Mouse (Mus musculus) lung, postnatal 36 days (tissue): ENCODE measurements around the gene Creld2.
"Not testable (repeated sequence)": the region's sequence is repeated elsewhere in the genome, so short reads cannot be mapped to it uniquely, and the experiment has no call there.

Experiments
- DNase-seq: peaks from one replicate; pipeline ENCODE4 v3.0.0; 2022; ENCODE audit warnings: mixed read lengths

The Creld2 gene

DNA sequence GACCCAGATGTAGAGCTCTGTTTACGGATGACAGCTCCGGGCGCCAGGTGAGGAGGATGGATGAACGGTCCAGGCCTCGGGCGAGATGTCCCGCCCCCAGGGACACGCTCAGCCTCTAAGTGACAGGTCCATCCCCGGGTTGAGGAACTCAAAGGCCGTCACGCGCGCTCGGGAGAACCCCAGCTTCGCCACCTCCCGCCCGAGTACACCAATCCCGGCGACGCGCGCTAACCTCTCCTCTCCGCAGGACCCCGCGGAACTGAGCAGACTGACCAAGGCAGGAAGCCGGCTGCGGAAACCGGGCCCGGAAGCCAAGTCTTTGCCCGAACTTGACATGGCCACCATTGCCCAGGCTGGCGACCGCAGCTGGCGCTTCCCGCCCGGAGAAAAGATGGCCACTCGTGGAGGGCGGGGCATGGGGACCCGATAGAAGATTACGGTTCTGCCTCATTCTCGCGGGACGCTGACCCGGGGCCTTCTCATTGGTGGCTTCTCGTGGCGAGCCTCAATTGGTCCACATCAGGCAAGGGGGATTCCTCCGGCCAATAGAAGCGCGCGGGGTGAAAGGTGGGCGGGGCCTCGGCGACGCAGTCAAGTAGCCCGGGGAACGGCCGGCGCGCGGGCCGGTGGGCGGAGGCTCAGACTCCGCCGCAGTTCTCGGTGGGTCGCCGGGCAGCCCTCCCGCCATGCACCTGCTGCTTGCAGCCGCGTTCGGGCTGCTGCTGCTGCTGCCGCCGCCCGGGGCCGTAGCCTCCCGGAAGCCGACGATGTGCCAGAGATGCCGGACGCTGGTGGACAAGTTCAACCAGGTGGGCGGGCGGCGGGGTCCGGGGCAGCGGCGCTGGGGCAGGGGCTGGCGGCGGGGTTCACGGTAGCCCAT lies at the start of gene Creld2, which contains the start of gene Alg12:
Creld2 (plus strand) TSS at position 621 of the 880 bp plus-strand sequence.
Alg12 (minus strand) TSS at position 293 of the 880 bp plus-strand sequence.
- peak; percentile 100 for DNase-seq

DNA sequence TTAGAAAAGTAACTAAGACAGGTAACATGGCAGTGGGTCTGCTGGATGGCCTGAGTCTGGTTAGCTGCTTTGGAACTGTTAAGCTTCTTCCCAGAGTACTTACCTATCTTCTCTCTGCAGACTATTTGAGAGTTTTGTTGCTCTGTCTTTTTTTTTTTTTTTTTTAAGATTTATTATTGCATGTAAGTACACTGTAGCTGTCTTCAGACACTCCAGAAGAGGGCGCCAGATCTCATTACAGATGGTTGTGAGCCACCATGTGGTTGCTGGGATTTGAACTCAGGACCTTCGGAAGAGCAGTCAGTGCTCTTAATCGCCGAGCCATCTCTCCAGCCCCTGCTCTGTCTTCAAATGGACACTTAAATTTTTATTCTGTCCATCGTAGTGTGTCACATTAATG lies 44.8 kb upstream of the Creld2 start:
- not testable (repeated sequence) for DNase-seq

GRCm38 (mm10) chr15:88792140-88792850 lies 27.2 kb upstream of the Creld2 start:
- DNase-seq = no peak

- not testable (repeated sequence) for DNase-seq
Measured at GRCm38 (mm10) chr15:88794729-88795128, 24.7 kb upstream of the Creld2 start.

DNA sequence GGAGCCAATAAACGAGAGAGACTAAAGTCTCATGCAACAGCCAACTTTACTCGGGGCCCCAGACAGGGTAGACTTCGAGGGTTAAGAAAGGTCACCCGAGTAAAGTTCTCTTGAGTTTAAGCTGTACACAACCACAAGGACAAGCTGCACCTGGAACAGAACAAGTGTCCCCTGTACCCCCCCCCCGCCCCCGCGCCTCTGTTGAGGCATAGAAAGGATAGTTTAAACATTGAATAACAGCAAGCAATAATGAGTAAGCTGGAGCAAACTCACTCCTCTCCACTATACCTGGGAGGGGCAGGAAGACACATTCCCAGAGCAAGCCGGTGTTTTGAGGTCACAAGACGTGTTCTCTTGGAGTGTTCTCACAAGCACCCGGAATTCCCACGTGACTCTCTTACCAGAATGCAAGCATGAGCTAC lies 19.5 kb upstream of the Creld2 start:
- DNase-seq = peak; percentile 90

DNA sequence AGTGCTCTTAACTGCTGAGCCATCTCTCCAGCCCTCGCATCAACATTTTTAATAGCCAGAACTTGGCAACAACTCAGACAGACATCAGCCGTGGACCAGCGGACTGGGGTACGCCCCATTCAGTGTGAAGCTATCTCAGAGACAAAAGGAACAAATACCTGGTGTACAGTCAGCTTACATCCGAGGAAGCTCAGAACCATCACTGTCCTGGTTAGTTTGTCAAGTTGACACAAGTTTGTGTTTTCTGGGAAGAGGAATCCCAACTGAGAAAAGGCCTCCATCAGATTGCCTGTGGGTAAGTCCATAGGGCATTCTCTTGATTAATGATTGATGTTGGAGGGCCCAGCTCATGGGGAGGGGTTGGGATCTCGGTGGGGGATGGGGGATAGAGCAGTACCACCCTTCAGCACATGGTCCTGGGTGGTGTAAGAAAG lies 18.5 kb upstream of the Creld2 start:
- no peak for DNase-seq

DNA sequence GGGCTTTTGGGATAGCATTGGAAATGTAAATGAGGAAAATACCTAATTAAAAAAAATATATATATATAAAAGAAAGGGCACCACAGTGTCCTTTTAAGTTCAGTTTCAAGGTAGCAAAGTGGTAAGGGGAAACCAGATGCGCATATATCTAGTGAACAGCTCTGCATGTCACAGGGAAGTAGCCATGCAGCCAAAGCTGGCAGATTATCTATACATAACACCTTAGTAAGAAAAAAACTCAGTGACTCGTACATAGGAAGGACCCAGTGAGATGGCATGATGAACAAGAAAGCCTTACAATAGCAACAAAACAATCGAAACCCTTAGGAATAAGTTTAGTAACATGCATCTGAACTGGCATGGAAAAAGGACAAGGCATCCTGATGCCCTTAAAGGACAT lies 17.5 kb upstream of the Creld2 start:
- no peak for DNase-seq

DNA sequence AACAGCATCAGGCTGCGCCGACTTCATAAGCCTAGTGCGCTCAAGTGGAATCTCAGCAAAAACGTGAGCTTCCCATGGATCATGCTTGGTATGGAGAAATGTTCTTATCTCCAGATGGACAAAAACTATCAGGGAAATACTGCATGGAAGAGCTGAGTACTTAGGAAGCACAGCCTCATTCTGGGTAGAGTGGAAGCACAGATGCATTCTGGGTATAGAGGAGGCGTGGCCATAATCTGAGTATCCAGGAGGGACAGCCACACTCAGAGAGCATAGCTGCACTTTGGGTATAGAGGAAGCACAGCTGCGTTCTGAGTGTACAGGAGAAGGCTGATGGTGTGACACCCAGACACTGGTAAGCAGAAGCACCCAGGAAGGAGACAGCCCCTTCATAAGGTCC lies 17.1 kb upstream of the Creld2 start:
- DNase-seq = peak; percentile 11

DNA sequence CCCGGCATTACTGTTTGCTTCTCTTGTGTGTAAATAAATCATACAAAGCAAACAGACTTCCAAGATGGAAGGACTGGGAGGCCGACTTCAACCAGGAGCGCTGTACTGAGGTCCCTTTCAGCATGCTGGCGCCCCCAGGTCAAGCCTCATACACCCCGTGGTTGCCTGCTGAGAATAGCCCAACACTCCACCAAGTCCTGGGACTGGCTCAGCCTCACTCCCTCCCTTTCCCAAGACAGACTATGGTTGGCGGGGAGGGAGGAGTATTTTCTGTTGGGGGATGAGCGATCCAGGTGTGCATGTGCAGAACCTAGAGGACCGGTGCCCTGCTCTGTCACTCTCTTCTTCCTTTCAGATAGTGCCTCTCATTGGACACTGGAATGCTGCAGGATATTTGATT lies 11.3 kb upstream of the Creld2 start:
- no peak for DNase-seq

GRCm38 (mm10) chr15:88810369-88810768 lies 9.1 kb upstream of the Creld2 start:
- no peak for DNase-seq

DNA sequence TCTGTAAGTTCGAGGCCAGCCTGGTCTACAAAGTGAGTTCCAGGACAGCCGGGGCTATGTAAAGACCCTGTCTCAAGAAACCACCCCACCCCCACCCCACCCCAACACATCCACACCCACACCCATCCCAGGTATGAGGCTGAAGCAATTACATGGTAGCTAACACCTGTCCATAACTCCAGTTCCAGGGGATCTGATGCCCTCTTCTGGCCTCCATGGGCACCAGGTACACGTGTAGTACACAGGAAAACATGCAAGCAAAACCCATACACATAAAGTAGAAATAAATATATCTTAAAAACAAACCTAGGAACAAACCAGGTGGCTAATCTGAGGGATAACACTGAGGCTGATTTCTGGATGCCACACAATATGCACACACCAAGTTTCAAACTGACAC lies 6.2 kb upstream of the Creld2 start:
- DNase-seq = peak; percentile 32

DNA sequence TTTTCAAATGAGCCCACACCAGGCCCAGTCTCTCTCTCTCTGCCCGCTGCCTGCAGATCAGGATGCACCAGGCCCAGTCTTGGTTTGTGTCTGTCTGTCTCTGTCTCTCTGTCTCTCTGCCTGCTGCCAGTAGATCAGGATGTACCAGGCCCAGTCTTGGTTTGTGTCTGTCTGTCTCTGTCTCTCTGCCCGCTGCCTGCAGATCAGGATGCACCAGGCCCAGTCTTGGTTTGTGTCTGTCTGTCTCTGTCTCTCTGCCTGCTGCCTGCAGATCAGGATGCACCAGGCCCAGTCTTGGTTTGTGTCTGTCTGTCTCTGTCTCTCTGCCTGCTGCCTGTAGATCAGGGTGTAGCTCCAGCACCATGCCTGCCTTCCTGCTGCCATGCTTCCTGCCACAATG lies 5.6 kb upstream of the Creld2 start:
- DNase-seq = not testable (repeated sequence)

DNA sequence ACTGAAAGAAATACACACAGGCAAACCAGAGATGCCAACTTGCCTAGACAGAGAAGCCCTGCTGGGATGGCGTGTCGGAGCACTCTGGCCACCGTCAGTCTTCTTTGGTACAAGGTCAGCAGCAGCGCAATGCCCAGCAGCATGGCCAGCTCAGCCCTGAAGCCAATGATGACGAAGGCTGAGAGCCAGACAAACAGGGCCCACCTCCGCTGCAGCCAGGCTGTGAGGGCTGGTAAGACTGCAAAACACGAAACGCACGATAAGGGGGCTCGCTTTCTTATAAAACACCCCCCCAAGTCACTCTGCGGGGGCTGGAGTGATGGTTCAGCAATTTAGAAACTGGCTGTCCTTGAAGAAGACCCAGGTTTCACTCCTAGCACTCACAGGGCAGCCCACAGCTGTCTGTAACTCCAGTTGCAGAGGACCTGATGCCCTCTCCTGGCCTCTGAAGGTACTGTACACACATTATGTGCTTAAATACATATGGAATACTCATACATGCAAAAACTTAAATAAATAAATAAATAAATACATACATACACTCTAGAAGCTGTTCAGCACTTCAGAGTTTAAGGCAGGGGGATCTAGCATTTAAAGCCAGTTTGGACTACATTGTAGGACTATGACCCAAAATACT lies 4.9 kb upstream of the Creld2 start:
- peak; percentile 26 for DNase-seq

DNA sequence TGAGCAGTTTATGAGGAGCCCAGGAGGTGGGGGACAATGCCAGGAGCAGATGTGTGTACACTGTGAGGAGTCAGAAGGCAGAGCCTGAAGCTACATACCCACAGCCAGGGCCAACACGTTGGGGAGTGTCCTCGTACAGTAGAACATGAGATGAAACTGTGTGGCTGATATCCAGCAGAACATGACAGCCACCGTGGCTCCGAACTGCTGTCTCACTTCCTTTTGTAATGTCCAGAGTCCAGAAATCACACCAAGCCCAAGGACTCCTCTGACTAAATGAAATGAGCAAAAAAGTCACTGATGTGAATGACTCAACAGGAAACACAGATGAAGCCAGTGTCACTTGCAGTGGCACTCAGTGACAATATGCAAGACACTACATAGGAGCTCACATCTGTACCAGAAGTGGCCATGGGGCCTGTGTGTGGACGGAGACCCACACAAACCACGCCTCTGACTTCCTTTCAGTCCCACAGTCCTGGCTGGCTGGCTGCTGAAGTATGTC lies 4.2 kb upstream of the Creld2 start:
- DNase-seq = no peak

- no peak for DNase-seq
Measured at GRCm38 (mm10) chr15:88819906-88820303, 459 bp downstream of the Creld2 start.

- DNase-seq = no peak
Measured at GRCm38 (mm10) chr15:88821403-88821802, 2.0 kb downstream of the Creld2 start.

DNA sequence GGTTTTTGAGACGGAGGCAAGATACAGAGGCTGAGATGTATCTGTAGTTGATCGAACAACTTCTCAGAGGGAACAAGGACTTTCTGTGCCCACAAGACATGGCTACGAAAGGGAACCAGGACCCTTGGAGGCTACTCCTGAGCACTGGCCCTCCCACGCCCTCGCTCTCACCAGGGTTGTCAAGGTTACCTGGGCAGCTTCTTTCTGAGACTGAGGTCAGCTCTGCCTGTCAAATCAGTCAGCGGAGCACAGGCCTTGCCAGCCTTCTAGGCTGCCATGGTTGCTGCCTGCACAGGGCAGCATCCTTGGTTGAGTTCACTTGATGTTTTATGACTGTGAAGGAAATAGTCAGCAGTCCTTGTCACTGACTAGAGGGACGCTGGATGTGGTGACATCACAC lies 3.1 kb downstream of the Creld2 start:
- no peak for DNase-seq

GRCm38 (mm10) chr15:88823376-88823775 lies 3.9 kb downstream of the Creld2 start:
- DNase-seq = no peak

DNA sequence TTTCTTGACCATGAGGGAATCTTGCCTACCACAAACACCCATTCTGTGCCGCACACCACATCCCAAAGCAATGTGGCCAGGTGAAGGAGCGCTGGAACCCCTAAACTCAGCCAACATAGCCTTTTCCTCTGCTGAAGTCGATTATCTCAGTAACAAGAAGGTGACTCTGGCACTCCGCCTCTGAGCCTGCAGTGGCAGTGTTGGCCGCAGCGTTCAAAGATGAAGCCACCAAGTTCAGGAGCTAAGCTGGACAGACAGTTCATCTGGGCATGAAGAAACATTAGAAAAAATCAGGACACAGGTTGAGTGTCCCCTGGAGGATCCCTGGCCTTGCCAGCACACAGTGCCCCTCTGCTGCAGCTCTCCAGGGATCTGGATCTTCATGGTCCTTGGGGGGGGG lies 8.0 kb downstream of the Creld2 start:
- DNase-seq = no peak

- DNase-seq = peak; percentile 85
Measured at GRCm38 (mm10) chr15:88827991-88828799, 8.7 kb downstream of the Creld2 start.

- peak; percentile 97 for DNase-seq
Measured at GRCm38 (mm10) chr15:88828800-88829705, 9.6 kb downstream of the Creld2 start.
